Mouse (Mus musculus) embryonic facial prominence, embryonic 11.5 days (tissue): ENCODE data around the gene Lipf. TPM values are rescaled to one million over a fixed set of nuclear protein-coding genes. Genes with fewer than 3 reads are reported as not detected.

Experiments used
- polyA plus RNA-seq: library from polyadenylated mRNA; unstranded; fragments of >200 nt; fragmentation: Nextera tagmentation; extraction: Ambion mirVana; gene quantifications from 2 replicates; pipeline ENCODE4 v1.2.1, GENCODE M21; 2014

Gene Lipf
- polyA plus RNA-seq, 1 experiment from 2014 or later, result not detected

Other genes starting within 250 kb of the Lipf start
- gene Lipo2, start 209.8 kb upstream of the Lipf start, polyA plus RNA-seq, result 0.27 and 0.63 TPM in 2 replicates
- 10.1 and 11.9 TPM in 2 replicates for gene Lipo3, start 199.2 kb upstream of the Lipf start, polyA plus RNA-seq
- gene Lipo1, start 173.7 kb upstream of the Lipf start, polyA plus RNA-seq, result not detected in 2 replicates
- gene Lipk, start 47.1 kb downstream of the Lipf start, polyA plus RNA-seq, result not detected in 2 replicates
- not detected in 2 replicates for gene Lipn, start 106.2 kb downstream of the Lipf start, polyA plus RNA-seq
- gene Lipm, start 139.7 kb downstream of the Lipf start, polyA plus RNA-seq, result 0.08 and 0.24 TPM in 2 replicates
- gene Ankrd22, start 204.9 kb downstream of the Lipf start, polyA plus RNA-seq, result 0.35 and 0.69 TPM in 2 replicates
- gene Stambpl1, start 231.0 kb downstream of the Lipf start, polyA plus RNA-seq, result 6.7 and 7.2 TPM in 2 replicates